Comparison of ENCODE assay signal across 9 mouse cellular contexts in genomic region chr10:76512965-76513583, GRCm38 (mm10). TPM values are rescaled to one million over a fixed set of nuclear protein-coding genes. Genes with fewer than 3 reads are reported as not detected.
A peak's percentile ranks its signal among the peaks of the same experiment; 100 is the strongest.
DNase-seq lines count a peak whose midpoint lies in the region; ATAC-seq and TF ChIP-seq lines count a peak whose summit lies in the region.
"Had no signal": no experiment of that assay in that cellular context is flagged by ENCODE, and none has a peak within 500 bp of the region (broad histone marks: within the 10 kb centered on the region; RNA-seq: fewer than 3 reads in every experiment).

No protein-coding gene starts in this region.

- DNase-seq in adrenal gland, postnatal 25 days: peak; percentile 76
- peak; percentile 77 for DNase-seq in kidney, postnatal 14 days
- peak; percentile 87 for DNase-seq in retina, postnatal 1 day
- peak; percentile 79 for DNase-seq in urinary bladder, postnatal 14 days (ENCODE audit: low spot score)

- peaks cover 78% of the 10 kb centered on the region for H3K36me3 ChIP-seq in E14TG2a.4 (ENCODE audit: insufficient read depth, low read length)
- H3K36me3 ChIP-seq in heart, embryonic 16.5 days (ENCODE audit: control insufficient read depth, insufficient read depth): peaks cover 38% of the 10 kb centered on the region
- H3K36me3 ChIP-seq in lung, embryonic 15.5 days: peaks cover 51% of the 10 kb centered on the region

- WGBS in heart, embryonic 16.5 days: 38% methylated on average over 5 of the region's 5 CpGs
- 42% methylated on average over 5 of the region's 5 CpGs for WGBS in lung, embryonic 15.5 days

- H3K27ac ChIP-seq in embryonic fibroblast, embryonic 13.5 days (ENCODE audit: insufficient read depth, low read length): no peak overlapping the region
- no peak overlapping the region for H3K27ac ChIP-seq in heart, embryonic 16.5 days (ENCODE audit: low read length)
- H3K27ac ChIP-seq in lung, embryonic 15.5 days: no peak overlapping the region
- H3K27ac ChIP-seq: macrophage had no signal

- H3K4me2 ChIP-seq in heart, embryonic 16.5 days (ENCODE audit: low read depth, low read length): no peak overlapping the region
- no peak overlapping the region for H3K4me2 ChIP-seq in lung, embryonic 15.5 days

- ATAC-seq in heart, embryonic 16.5 days (replicated peaks; ENCODE audit: extremely low read depth, insufficient read depth, low FRiP score): peak; percentile 84
- peak; percentile 69; the same call in 1 of the 2 replicates for ATAC-seq in lung, embryonic 15.5 days (ENCODE audit: borderline replicate concordance, extremely low read depth, low FRiP score, low TSS enrichment)

- peaks cover 6% of the 10 kb centered on the region for H3K9me3 ChIP-seq in E14TG2a.4 (ENCODE audit: low read length)
- H3K9me3 ChIP-seq in heart, embryonic 16.5 days (replicated peaks; ENCODE audit: control insufficient read depth, low read length): no peaks in the 10 kb centered on the region
- no peaks in the 10 kb centered on the region for H3K9me3 ChIP-seq in lung, embryonic 15.5 days

- TF ChIP-seq POLR2A in embryonic fibroblast, embryonic 13.5 days (IDR thresholded peaks at IDR 0.05; ENCODE audit: low read depth, low read length): no peak

- H3K9ac ChIP-seq in heart, embryonic 16.5 days (ENCODE audit: low read length): no peak overlapping the region
- H3K9ac ChIP-seq in lung, embryonic 15.5 days: no peak overlapping the region

- no peaks in the 10 kb centered on the region for H3K4me1 ChIP-seq in E14TG2a.4 (replicated peaks; ENCODE audit: low read depth, low read length)
- no peaks in the 10 kb centered on the region for H3K4me1 ChIP-seq in embryonic fibroblast, embryonic 13.5 days (ENCODE audit: control insufficient read depth, insufficient read depth, low read length)
- no peaks in the 10 kb centered on the region for H3K4me1 ChIP-seq in heart, embryonic 16.5 days (ENCODE audit: control insufficient read depth, insufficient read depth, low read length)
- H3K4me1 ChIP-seq in lung, embryonic 15.5 days: no peaks in the 10 kb centered on the region

- H3K4me3 ChIP-seq in E14TG2a.4 (replicated peaks; ENCODE audit: low read length): no peak overlapping the region
- no peak overlapping the region for H3K4me3 ChIP-seq in embryonic fibroblast, embryonic 13.5 days (ENCODE audit: insufficient read depth, low read length)
- no peak overlapping the region for H3K4me3 ChIP-seq in heart, embryonic 16.5 days (ENCODE audit: low read length)
- no peak overlapping the region for H3K4me3 ChIP-seq in lung, embryonic 15.5 days

- TF ChIP-seq CTCF in E14TG2a.4 (conservative IDR thresholded peaks at IDR 0.05; ENCODE audit: low read length): peak; percentile 91
- peak; percentile 87 for TF ChIP-seq CTCF in embryonic fibroblast, embryonic 13.5 days (IDR thresholded peaks at IDR 0.05; ENCODE audit: borderline replicate concordance, insufficient read depth, low read length)

- no peaks in the 10 kb centered on the region for H3K27me3 ChIP-seq in E14TG2a.4 (ENCODE audit: insufficient read depth, low read length)
- H3K27me3 ChIP-seq in heart, embryonic 16.5 days (ENCODE audit: control insufficient read depth, insufficient read depth, low read length): no peaks in the 10 kb centered on the region
- H3K27me3 ChIP-seq in lung, embryonic 15.5 days: no peaks in the 10 kb centered on the region

RNA-seq across cellular contexts. Expression of gene Lss, which starts 18.3 kb away (rescaled TPM):
- 116 and 134 TPM in 2 replicates for total RNA-seq in adrenal gland, postnatal 25 days (2021)
- polyA plus RNA-seq in embryonic fibroblast, embryonic 13.5 days (2011; ENCODE audit: insufficient read length, low read depth, missing spikeins): 32.8 and 34.0 TPM in 2 replicates
- polyA plus RNA-seq in heart, embryonic 16.5 days (2015; fragmentation: Nextera tagmentation; extraction: Ambion mirVana): 8.0 and 8.2 TPM in 2 replicates
- polyA plus RNA-seq in lung, embryonic 15.5 days (2015; fragmentation: Nextera tagmentation; extraction: Ambion mirVana): 23.2 and 26.5 TPM in 2 replicates

RNA-seq across cellular contexts. Expression of gene Ybey, which starts 44.2 kb away (rescaled TPM):
- 3.4 and 4.5 TPM in 2 replicates for total RNA-seq in adrenal gland, postnatal 25 days (2021)
- 1.9 and 2.4 TPM in 2 replicates for polyA plus RNA-seq in embryonic fibroblast, embryonic 13.5 days (2011; ENCODE audit: insufficient read length, low read depth, missing spikeins)
- polyA plus RNA-seq in heart, embryonic 16.5 days (2015; fragmentation: Nextera tagmentation; extraction: Ambion mirVana): 4.9 and 5.4 TPM in 2 replicates
- 6.1 and 6.6 TPM in 2 replicates for polyA plus RNA-seq in lung, embryonic 15.5 days (2015; fragmentation: Nextera tagmentation; extraction: Ambion mirVana)

RNA-seq across cellular contexts. Expression of gene Mcm3ap, which starts 44.3 kb away (rescaled TPM):
- 39.4 and 40.8 TPM in 2 replicates for total RNA-seq in adrenal gland, postnatal 25 days (2021)
- 35.0 and 35.4 TPM in 2 replicates for polyA plus RNA-seq in embryonic fibroblast, embryonic 13.5 days (2011; ENCODE audit: insufficient read length, low read depth, missing spikeins)
- 33.3 and 36.9 TPM in 2 replicates for polyA plus RNA-seq in heart, embryonic 16.5 days (2015; fragmentation: Nextera tagmentation; extraction: Ambion mirVana)
- polyA plus RNA-seq in lung, embryonic 15.5 days (2015; fragmentation: Nextera tagmentation; extraction: Ambion mirVana): 41.7 and 49.2 TPM in 2 replicates

RNA-seq across cellular contexts. Expression of gene Spatc1l, which starts 49.0 kb away (rescaled TPM):
- total RNA-seq in adrenal gland, postnatal 25 days (2021): not detected in 2 replicates
- polyA plus RNA-seq in embryonic fibroblast, embryonic 13.5 days (2011; ENCODE audit: insufficient read length, low read depth, missing spikeins): not detected in 2 replicates
- polyA plus RNA-seq in heart, embryonic 16.5 days (2015; fragmentation: Nextera tagmentation; extraction: Ambion mirVana): 0.13 TPM in 1 of 2 replicates, not detected in the other
- polyA plus RNA-seq in lung, embryonic 15.5 days (2015; fragmentation: Nextera tagmentation; extraction: Ambion mirVana): not detected in 2 replicates
- polyA plus RNA-seq: macrophage had no signal
